Mouse (Mus musculus): ENCODE results near the gene Rabgap1l. TPM values are rescaled to one million over a fixed set of nuclear protein-coding genes. Genes with fewer than 3 reads are reported as not detected.

The Rabgap1l gene
- total and polyA plus RNA-seq, 2 experiments from 2014 or later: 27.4 to 140 TPM

DNA sequence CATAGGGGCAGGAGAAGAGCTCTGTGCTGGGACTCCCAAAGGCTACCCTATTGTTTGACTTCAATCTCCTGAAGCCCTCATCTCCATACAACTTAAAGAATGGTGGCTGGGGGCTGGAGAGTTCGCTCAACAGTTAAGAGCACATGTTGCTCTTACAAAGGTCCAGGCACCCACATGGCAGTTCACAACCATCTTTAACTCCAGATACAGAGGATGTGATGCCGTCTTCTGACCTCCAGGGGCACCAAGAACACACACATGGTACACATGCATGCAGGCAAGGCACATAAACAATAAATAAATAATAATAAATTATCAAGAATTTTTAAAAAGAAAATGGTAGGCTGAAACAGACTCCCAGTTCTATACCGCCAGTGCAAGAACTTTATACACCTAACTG is 3.1 kb downstream of the Rabgap1l start:
- Histone ChIP-seq H3K36me3 (ENCODE audit: insufficient read depth) (no peaks in the 10 kb centered on the region), H3K27me3 (ENCODE audit: insufficient read depth, low read length) (no peaks in the 10 kb centered on the region), H3K9me3 (ENCODE audit: low read length) (no peaks in the 10 kb centered on the region), H3K27ac (ENCODE audit: low read depth, low read length) (no peak overlapping the region), H3K4me3 (ENCODE audit: low read depth, low read length) (no peak overlapping the region), H3K4me1 (ENCODE audit: insufficient read depth) (no peaks in the 10 kb centered on the region), H3K9ac (no peak overlapping the region), H3K4me2 (ENCODE audit: low read depth) (no peak overlapping the region)
- ATAC-seq (no peak), DNase-seq (no peak)
- 86% methylated on average over 3 of the region's 3 CpGs for WGBS
- no peak; the same call in 1 of the 2 replicates for TF ChIP-seq CTCF (IDR thresholded peaks at IDR 0.05; ENCODE audit: low read depth)

DNA sequence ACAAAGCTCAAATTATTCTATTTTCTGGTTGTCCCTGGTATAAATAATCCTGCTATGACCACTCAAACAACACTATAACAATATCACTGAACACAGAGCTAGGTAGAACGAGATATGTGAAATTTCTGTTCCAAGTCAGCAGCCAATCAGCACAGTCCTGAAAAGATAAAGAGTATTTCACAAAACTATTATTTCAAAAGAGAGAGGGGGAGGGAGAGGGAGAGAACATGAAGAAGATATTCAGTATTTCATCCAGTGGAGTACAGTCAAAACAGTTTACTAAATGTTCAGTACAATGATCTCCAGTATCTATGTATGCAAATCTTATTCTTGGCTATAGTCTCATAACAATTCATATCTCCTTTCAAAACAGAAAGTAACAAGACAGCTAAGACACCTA is 5.1 kb downstream of the Rabgap1l start:
- Histone ChIP-seq H3K4me1 (ENCODE audit: insufficient read depth) (no peaks in the 10 kb centered on the region), H3K36me3 (ENCODE audit: insufficient read depth) (no peaks in the 10 kb centered on the region), H3K27me3 (ENCODE audit: insufficient read depth, low read length) (no peaks in the 10 kb centered on the region), H3K9me3 (ENCODE audit: low read length) (no peaks in the 10 kb centered on the region), H3K9ac (no peak overlapping the region), H3K4me2 (ENCODE audit: low read depth) (no peak overlapping the region), H3K4me3 (ENCODE audit: low read depth, low read length) (no peak overlapping the region), H3K27ac (ENCODE audit: low read depth, low read length) (no peak overlapping the region)
- ATAC-seq: no peak
- no peak for TF ChIP-seq CTCF (IDR thresholded peaks at IDR 0.05; ENCODE audit: low read depth)
- DNase-seq: no peak
- 72% methylated on average over 1 of the region's 1 CpGs for WGBS

- H3K4me3 ChIP-seq (ENCODE audit: low read depth, low read length): no peak overlapping the region
- H3K27me3 ChIP-seq (ENCODE audit: insufficient read depth, low read length): no peaks in the 10 kb centered on the region
- WGBS: 89% methylated on average over 3 of the region's 3 CpGs
- no peaks in the 10 kb centered on the region for H3K36me3 ChIP-seq (ENCODE audit: insufficient read depth)
- TF ChIP-seq CTCF (IDR thresholded peaks at IDR 0.05; ENCODE audit: low read depth): no peak
- H3K9ac ChIP-seq: no peak overlapping the region
- DNase-seq (no peak), ATAC-seq (no peak)
- no peak overlapping the region for H3K27ac ChIP-seq (ENCODE audit: low read depth, low read length)
- H3K9me3 ChIP-seq (ENCODE audit: low read length): no peaks in the 10 kb centered on the region
- no peak overlapping the region for H3K4me2 ChIP-seq (ENCODE audit: low read depth)
- no peaks in the 10 kb centered on the region for H3K4me1 ChIP-seq (ENCODE audit: insufficient read depth)
These were observed 5.8 kb downstream of the Rabgap1l start for GRCm38 (mm10) chr1:160787164-160787563.

- Histone ChIP-seq H3K27me3 (ENCODE audit: insufficient read depth, low read length) (no peaks in the 10 kb centered on the region), H3K4me2 (ENCODE audit: low read depth) (no peak overlapping the region), H3K9me3 (ENCODE audit: low read length) (no peaks in the 10 kb centered on the region), H3K27ac (ENCODE audit: low read depth, low read length) (no peak overlapping the region), H3K36me3 (ENCODE audit: insufficient read depth) (no peaks in the 10 kb centered on the region), H3K9ac (no peak overlapping the region), H3K4me3 (ENCODE audit: low read depth, low read length) (no peak overlapping the region), H3K4me1 (ENCODE audit: insufficient read depth) (no peaks in the 10 kb centered on the region)
- 89% methylated on average over 3 of the region's 3 CpGs for WGBS
- no peak for TF ChIP-seq CTCF (IDR thresholded peaks at IDR 0.05; ENCODE audit: low read depth)
- no peak for ATAC-seq
- DNase-seq: no peak
These were observed 6.4 kb downstream of the Rabgap1l start for GRCm38 (mm10) chr1:160786571-160786970.

DNA sequence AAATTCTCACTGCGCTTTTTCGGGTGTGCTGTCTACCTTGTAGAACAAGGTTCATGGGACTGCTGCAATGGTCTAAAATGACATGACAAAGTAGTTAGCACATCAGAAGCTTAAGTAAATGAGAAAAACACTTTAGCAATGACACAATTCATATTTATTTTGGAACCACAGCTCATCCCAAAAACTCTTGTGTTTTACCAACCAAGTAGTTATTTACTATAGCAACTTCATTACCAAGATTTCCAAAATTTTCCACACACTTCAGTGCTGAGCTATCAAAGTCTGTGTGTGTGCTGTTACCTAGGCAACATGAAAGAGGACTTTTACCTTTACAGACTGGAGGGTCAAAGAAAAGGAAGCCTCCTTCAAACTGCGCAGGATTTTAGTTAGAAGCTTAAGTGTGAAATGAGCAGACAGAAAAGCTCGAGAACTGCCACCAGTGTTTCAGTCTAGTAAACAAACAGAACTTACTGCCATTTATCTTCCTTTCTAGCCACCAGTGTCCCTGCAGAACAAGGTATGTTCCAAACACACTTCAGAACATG is 7.3 kb downstream of the Rabgap1l start:
- TF ChIP-seq CTCF (IDR thresholded peaks at IDR 0.05; ENCODE audit: low read depth): no peak
- Histone ChIP-seq H3K27ac (ENCODE audit: low read depth, low read length) (no peak overlapping the region), H3K36me3 (ENCODE audit: insufficient read depth) (no peaks in the 10 kb centered on the region), H3K9me3 (ENCODE audit: low read length) (no peaks in the 10 kb centered on the region), H3K4me2 (ENCODE audit: low read depth) (no peak overlapping the region), H3K4me3 (ENCODE audit: low read depth, low read length) (no peak overlapping the region), H3K4me1 (ENCODE audit: insufficient read depth) (no peaks in the 10 kb centered on the region), H3K9ac (no peak overlapping the region), H3K27me3 (ENCODE audit: insufficient read depth, low read length) (no peaks in the 10 kb centered on the region)
- ATAC-seq: no peak
- DNase-seq: no peak
- WGBS: 67% methylated on average over 4 of the region's 4 CpGs

GRCm38 (mm10) chr1:160784122-160784521 is 8.9 kb downstream of the Rabgap1l start:
- no peak for DNase-seq
- TF ChIP-seq CTCF (IDR thresholded peaks at IDR 0.05; ENCODE audit: low read depth): no peak
- no peak overlapping the region for H3K4me3 ChIP-seq (ENCODE audit: low read depth, low read length)
- H3K27me3 ChIP-seq (ENCODE audit: insufficient read depth, low read length): no peaks in the 10 kb centered on the region
- no peak overlapping the region for H3K27ac ChIP-seq (ENCODE audit: low read depth, low read length)
- H3K4me2 ChIP-seq (ENCODE audit: low read depth): no peak overlapping the region
- no peak for ATAC-seq
- H3K9me3 ChIP-seq (ENCODE audit: low read length): no peaks in the 10 kb centered on the region
- no peak overlapping the region for H3K9ac ChIP-seq
- no peaks in the 10 kb centered on the region for H3K4me1 ChIP-seq (ENCODE audit: insufficient read depth)
- WGBS: 89% methylated on average over 1 of the region's 1 CpGs
- H3K36me3 ChIP-seq (ENCODE audit: insufficient read depth): no peaks in the 10 kb centered on the region

DNA sequence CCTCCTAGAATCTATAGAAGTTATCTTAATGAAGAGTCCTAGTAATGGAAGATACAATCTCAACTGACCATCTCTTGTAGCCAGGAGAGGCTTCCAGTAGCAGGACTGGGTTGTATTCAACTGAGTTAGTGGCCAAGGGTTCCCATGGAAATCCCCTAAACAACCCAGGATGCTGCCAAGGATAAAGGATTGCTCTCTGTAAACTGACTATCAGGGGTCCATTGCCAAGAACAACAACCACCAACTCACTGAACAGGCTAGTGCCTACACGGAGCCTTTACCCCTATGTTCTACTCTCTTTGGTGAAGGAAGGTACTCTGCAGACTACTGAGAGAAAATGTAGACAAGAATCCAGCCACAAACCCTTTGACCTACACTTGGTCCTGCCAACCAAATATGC is 18.8 kb downstream of the Rabgap1l start:
- no peaks in the 10 kb centered on the region for H3K4me1 ChIP-seq (ENCODE audit: insufficient read depth)
- DNase-seq (no peak), ATAC-seq (no peak)
- H3K9ac ChIP-seq: no peak overlapping the region
- WGBS: 74% methylated on average over 1 of the region's 1 CpGs
- H3K36me3 ChIP-seq (ENCODE audit: insufficient read depth): no peaks in the 10 kb centered on the region
- H3K27me3 ChIP-seq (ENCODE audit: insufficient read depth, low read length): no peaks in the 10 kb centered on the region
- no peaks in the 10 kb centered on the region for H3K9me3 ChIP-seq (ENCODE audit: low read length)
- H3K4me3 ChIP-seq (ENCODE audit: low read depth, low read length): no peak overlapping the region
- no peak overlapping the region for H3K4me2 ChIP-seq (ENCODE audit: low read depth)
- H3K27ac ChIP-seq (ENCODE audit: low read depth, low read length): no peak overlapping the region
- no peak for TF ChIP-seq CTCF (IDR thresholded peaks at IDR 0.05; ENCODE audit: low read depth)

Data from forebrain, postnatal 0 days (tissue).